Mouse (Mus musculus): ENCODE measurements around the gene Suv39h1. TPM values are rescaled to one million over a fixed set of nuclear protein-coding genes. Genes with fewer than 3 reads are reported as not detected.
"Not testable (repeated sequence)": the region's sequence is repeated elsewhere in the genome, so short reads cannot be mapped to it uniquely, and the experiment has no call there.

Gene Suv39h1
- polyA plus RNA-seq, 1 experiment from 2014 or later: 42.8 TPM

DNA sequence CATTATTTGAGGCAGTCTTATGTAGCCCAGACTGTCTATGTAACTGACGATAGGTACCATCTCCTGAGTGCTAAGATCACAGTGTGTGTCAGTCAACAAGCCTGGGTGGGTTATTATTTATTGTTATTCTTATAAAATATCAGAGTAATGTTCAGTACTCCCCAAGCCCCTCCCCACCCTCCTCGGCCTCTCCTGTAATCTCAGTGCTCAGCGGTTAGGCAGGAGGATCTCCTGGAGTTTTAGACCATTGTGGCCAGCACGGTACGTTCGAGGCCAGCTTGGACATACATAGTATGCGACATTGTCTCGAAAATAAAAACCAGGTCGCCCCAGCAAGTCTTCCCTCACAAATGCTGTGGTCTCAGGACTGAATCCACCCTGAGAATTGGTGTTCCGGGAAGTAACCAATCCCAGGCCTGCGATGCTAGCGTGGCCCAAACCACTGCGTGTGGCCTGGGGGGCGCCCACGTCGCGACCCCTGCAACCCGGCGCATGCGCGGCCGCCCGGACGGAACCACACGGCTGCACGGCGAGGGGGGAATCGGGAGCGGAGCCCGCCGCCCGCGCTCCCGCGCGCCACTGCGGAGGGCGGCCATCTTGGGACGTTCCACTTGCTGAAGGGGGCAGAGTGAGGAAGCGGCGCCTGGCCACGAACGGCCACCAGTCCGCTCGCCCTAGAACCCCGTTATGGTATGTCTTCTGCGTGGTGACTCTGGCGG, 21.7 kb upstream of the Suv39h1 start:
- not testable (repeated sequence) for H3K27me3 ChIP-seq (replicated peaks; ENCODE audit: control insufficient read depth, insufficient read depth, low read length); H3K36me3 ChIP-seq (ENCODE audit: control insufficient read depth, insufficient read depth, low read length); H3K9ac ChIP-seq (ENCODE audit: low read length); H3K9me3 ChIP-seq (replicated peaks; ENCODE audit: control insufficient read depth, low read length); H3K4me1 ChIP-seq (ENCODE audit: control insufficient read depth, insufficient read depth, low read length); DNase-seq (ENCODE audit: low spot score); H3K27ac ChIP-seq (ENCODE audit: low read depth, low read length)
- Histone ChIP-seq H3K4me2 (ENCODE audit: low read length) (peak overlapping the region; percentile 43), H3K4me3 (ENCODE audit: low read depth, low read length) (peak overlapping the region; percentile 17; the same call in 1 of the 2 replicates)
- 47% methylated on average over 11 of the region's 48 CpGs for WGBS
- peak; percentile 90 for ATAC-seq

- H3K27me3 ChIP-seq (replicated peaks; ENCODE audit: control insufficient read depth, insufficient read depth, low read length): no peaks in the 10 kb centered on the region
- H3K4me1 ChIP-seq (ENCODE audit: control insufficient read depth, insufficient read depth, low read length): peaks cover 1% of the 10 kb centered on the region; the same call in 1 of the 2 replicates
- H3K4me2 ChIP-seq (ENCODE audit: low read length): peak overlapping the region; percentile 43
- H3K9ac ChIP-seq (ENCODE audit: low read length): no peak overlapping the region
- no peak for DNase-seq (ENCODE audit: low spot score)
- WGBS: 89% methylated on average over 10 of the region's 10 CpGs
- H3K36me3 ChIP-seq (ENCODE audit: control insufficient read depth, insufficient read depth, low read length): no peaks in the 10 kb centered on the region
- ATAC-seq: no peak
- H3K9me3 ChIP-seq (replicated peaks; ENCODE audit: control insufficient read depth, low read length): no peaks in the 10 kb centered on the region
- no peak overlapping the region for H3K27ac ChIP-seq (ENCODE audit: low read depth, low read length)
- peak overlapping the region; percentile 14; the same call in 1 of the 2 replicates for H3K4me3 ChIP-seq (ENCODE audit: low read depth, low read length)
These were observed 21.0 kb upstream of the Suv39h1 start for GRCm38 (mm10) chrX:8095546-8095945.

GRCm38 (mm10) chrX:8090954-8091347, 16.4 kb upstream of the Suv39h1 start:
- not testable (repeated sequence) for H3K4me3 ChIP-seq (ENCODE audit: low read depth, low read length); ATAC-seq

DNA sequence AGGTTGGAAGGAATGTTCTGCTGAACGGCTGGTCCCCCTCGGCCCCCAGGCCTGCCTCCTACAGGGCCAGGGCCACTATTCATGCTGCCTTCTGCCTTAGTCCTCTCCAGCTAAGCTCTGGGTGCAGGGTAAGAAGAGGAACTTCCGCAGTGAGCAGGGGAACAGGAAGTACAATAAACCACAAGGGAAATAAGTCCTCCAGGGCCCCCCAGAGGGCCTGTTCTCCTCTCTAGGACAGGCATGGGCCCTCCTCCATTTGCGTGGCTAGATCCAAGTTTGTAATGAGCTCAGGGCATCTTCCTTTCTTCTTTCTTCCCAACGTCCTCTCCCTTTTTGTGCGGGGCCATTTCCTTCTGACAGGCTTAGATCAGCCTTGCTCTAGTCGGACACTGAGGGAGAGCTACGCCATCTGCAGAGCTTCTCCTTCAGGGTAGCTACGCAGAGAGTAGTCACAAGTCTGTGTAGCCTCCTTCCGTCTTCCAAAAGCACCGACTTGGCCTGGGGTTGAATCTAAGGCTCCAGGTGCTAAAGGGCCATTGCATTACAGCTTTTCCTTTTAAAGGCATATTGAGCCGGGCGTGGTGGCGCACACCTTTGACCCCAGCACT, 15.9 kb upstream of the Suv39h1 start, which contains the start of gene Was:
Gene Was (minus strand): TSS at position 153 of the 608 bp plus-strand sequence.
- Histone ChIP-seq H3K27me3 (replicated peaks; ENCODE audit: control insufficient read depth, insufficient read depth, low read length) (no peaks in the 10 kb centered on the region), H3K36me3 (ENCODE audit: control insufficient read depth, insufficient read depth, low read length) (no peaks in the 10 kb centered on the region), H3K4me3 (ENCODE audit: low read depth, low read length) (no peak within 1 kb of the TSS), H3K27ac (ENCODE audit: low read depth, low read length) (no peak within 1 kb of the TSS), H3K9ac (ENCODE audit: low read length) (no peak within 1 kb of the TSS), H3K4me2 (ENCODE audit: low read length) (no peak within 1 kb of the TSS), H3K4me1 (ENCODE audit: control insufficient read depth, insufficient read depth, low read length) (no peaks in the 10 kb centered on the region), H3K9me3 (replicated peaks; ENCODE audit: control insufficient read depth, low read length) (no peaks in the 10 kb centered on the region)
- ATAC-seq: no peak
- no peak for DNase-seq (ENCODE audit: low spot score)
- WGBS: 85% methylated on average over 14 of the region's 14 CpGs

More at GRCm38 (mm10) chrX:8090954-8091347, 16.4 kb upstream of the Suv39h1 start:
- not testable (repeated sequence) for H3K27me3 ChIP-seq (replicated peaks; ENCODE audit: control insufficient read depth, insufficient read depth, low read length); H3K9me3 ChIP-seq (replicated peaks; ENCODE audit: control insufficient read depth, low read length); DNase-seq (ENCODE audit: low spot score); H3K9ac ChIP-seq (ENCODE audit: low read length); H3K27ac ChIP-seq (ENCODE audit: low read depth, low read length); H3K36me3 ChIP-seq (ENCODE audit: control insufficient read depth, insufficient read depth, low read length); H3K4me2 ChIP-seq (ENCODE audit: low read length); H3K4me1 ChIP-seq (ENCODE audit: control insufficient read depth, insufficient read depth, low read length)
- 83% methylated on average over 4 of the region's 5 CpGs for WGBS

GRCm38 (mm10) chrX:8089746-8090145, 15.2 kb upstream of the Suv39h1 start:
- ATAC-seq (no peak), DNase-seq (ENCODE audit: low spot score) (no peak)
- Histone ChIP-seq H3K4me2 (ENCODE audit: low read length) (no peak overlapping the region), H3K27ac (ENCODE audit: low read depth, low read length) (no peak overlapping the region), H3K27me3 (replicated peaks; ENCODE audit: control insufficient read depth, insufficient read depth, low read length) (no peaks in the 10 kb centered on the region), H3K9me3 (replicated peaks; ENCODE audit: control insufficient read depth, low read length) (no peaks in the 10 kb centered on the region), H3K36me3 (ENCODE audit: control insufficient read depth, insufficient read depth, low read length) (no peaks in the 10 kb centered on the region), H3K9ac (ENCODE audit: low read length) (no peak overlapping the region), H3K4me1 (ENCODE audit: control insufficient read depth, insufficient read depth, low read length) (no peaks in the 10 kb centered on the region), H3K4me3 (ENCODE audit: low read depth, low read length) (no peak overlapping the region)
- WGBS: 93% methylated on average over 3 of the region's 3 CpGs

DNA sequence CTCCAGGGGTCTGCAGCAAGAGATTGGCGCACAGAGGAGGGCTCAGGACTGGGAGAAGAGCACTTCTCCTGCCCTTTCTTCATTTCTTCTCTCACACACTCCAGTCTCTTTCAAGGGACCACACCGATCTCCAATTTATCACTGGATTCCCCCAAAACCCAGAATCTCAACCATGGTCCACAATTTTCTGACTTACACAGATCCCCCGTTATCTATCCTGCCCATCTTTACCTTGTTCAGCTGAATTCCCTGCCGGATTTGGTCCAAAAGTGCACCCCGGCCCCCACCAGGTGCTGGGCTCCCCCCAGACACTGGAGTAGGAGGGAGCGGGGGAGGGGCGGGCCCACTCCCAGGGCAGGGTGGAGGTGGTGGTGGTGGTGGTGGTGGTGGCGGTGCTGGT, 11.1 kb upstream of the Suv39h1 start:
- ATAC-seq: no peak
- no peak for DNase-seq (ENCODE audit: low spot score)
- no peaks in the 10 kb centered on the region for H3K27me3 ChIP-seq (replicated peaks; ENCODE audit: control insufficient read depth, insufficient read depth, low read length)
- H3K36me3 ChIP-seq (ENCODE audit: control insufficient read depth, insufficient read depth, low read length): no peaks in the 10 kb centered on the region
- H3K27ac ChIP-seq (ENCODE audit: low read depth, low read length): no peak overlapping the region
- no peak overlapping the region for H3K4me3 ChIP-seq (ENCODE audit: low read depth, low read length)
- no peak overlapping the region for H3K9ac ChIP-seq (ENCODE audit: low read length)
- no peaks in the 10 kb centered on the region for H3K9me3 ChIP-seq (replicated peaks; ENCODE audit: control insufficient read depth, low read length)
- no peak overlapping the region for H3K4me2 ChIP-seq (ENCODE audit: low read length)
- H3K4me1 ChIP-seq (ENCODE audit: control insufficient read depth, insufficient read depth, low read length): no peaks in the 10 kb centered on the region
- WGBS: 89% methylated on average over 8 of the region's 8 CpGs

- H3K27me3 ChIP-seq (replicated peaks; ENCODE audit: control insufficient read depth, insufficient read depth, low read length): no peaks in the 10 kb centered on the region
- H3K27ac ChIP-seq (ENCODE audit: low read depth, low read length): no peak overlapping the region
- WGBS: 86% methylated on average over 6 of the region's 6 CpGs
- H3K4me1 ChIP-seq (ENCODE audit: control insufficient read depth, insufficient read depth, low read length): no peaks in the 10 kb centered on the region
- no peaks in the 10 kb centered on the region for H3K9me3 ChIP-seq (replicated peaks; ENCODE audit: control insufficient read depth, low read length)
- DNase-seq (ENCODE audit: low spot score): no peak
- ATAC-seq: no peak
- no peak overlapping the region for H3K9ac ChIP-seq (ENCODE audit: low read length)
- H3K4me2 ChIP-seq (ENCODE audit: low read length): no peak overlapping the region
- no peaks in the 10 kb centered on the region for H3K36me3 ChIP-seq (ENCODE audit: control insufficient read depth, insufficient read depth, low read length)
- H3K4me3 ChIP-seq (ENCODE audit: low read depth, low read length): no peak overlapping the region
These were observed 10.3 kb upstream of the Suv39h1 start for GRCm38 (mm10) chrX:8084771-8085259.

- 43% methylated on average over 3 of the region's 3 CpGs for WGBS
- H3K36me3 ChIP-seq (ENCODE audit: control insufficient read depth, insufficient read depth, low read length): peaks cover 12% of the 10 kb centered on the region
- H3K4me2 ChIP-seq (ENCODE audit: low read length): peak overlapping the region; percentile 53
- DNase-seq (ENCODE audit: low spot score): no peak
- no peaks in the 10 kb centered on the region for H3K9me3 ChIP-seq (replicated peaks; ENCODE audit: control insufficient read depth, low read length)
- no peaks in the 10 kb centered on the region for H3K27me3 ChIP-seq (replicated peaks; ENCODE audit: control insufficient read depth, insufficient read depth, low read length)
- peak overlapping the region; percentile 31 for H3K4me3 ChIP-seq (ENCODE audit: low read depth, low read length)
- no peaks in the 10 kb centered on the region for H3K4me1 ChIP-seq (ENCODE audit: control insufficient read depth, insufficient read depth, low read length)
- H3K27ac ChIP-seq (ENCODE audit: low read depth, low read length): peak overlapping the region; percentile 65; the same call in 1 of the 2 replicates
- peak; percentile 25; the same call in 1 of the 2 replicates for ATAC-seq
- H3K9ac ChIP-seq (ENCODE audit: low read length): peak overlapping the region; percentile 51
These were observed 544 bp upstream of the Suv39h1 start for GRCm38 (mm10) chrX:8075104-8075503.
